Mouse (Mus musculus): ENCODE data around the gene Cdkl2.

DNA sequence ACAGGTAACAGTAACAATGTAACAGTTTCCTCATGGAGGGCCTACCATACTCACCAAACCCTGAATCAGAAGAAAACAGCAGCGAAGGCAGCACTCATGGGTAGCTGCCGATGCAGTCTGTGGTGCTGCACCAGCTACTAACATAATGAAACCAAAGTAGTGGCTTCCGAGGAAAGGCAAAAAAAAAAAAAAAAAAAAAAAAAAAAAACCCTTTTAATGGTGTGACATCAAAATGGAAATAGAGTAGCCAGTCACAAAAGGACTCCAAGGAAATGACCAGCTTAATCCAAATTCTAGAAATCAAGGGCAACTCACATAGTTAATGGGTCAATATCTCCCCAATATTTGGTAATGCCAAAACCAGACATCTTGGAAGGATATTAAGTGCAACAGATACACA, 6.7 kb upstream of the Cdkl2 start:
- TF ChIP-seq ZC3H11A (IDR thresholded peaks at IDR 0.05; ENCODE audit: low read depth, low read length): no peak
- TF ChIP-seq POLR2A (IDR thresholded peaks at IDR 0.05; ENCODE audit: low read depth, low read length): no peak
- TF ChIP-seq MEF2A (IDR thresholded peaks at IDR 0.05; ENCODE audit: borderline replicate concordance, low read depth, low read length): no peak
- TF ChIP-seq EP300 (IDR thresholded peaks at IDR 0.05; ENCODE audit: low read length): no peak
- TF ChIP-seq MAFK (IDR thresholded peaks at IDR 0.05; ENCODE audit: insufficient replicate concordance, low read length): no peak
- no peak for TF ChIP-seq E2F4 (IDR thresholded peaks at IDR 0.05; ENCODE audit: insufficient replicate concordance, low read depth, low read length)
- TF ChIP-seq SIN3A (IDR thresholded peaks at IDR 0.05; ENCODE audit: low read length): no peak
- no peak for TF ChIP-seq NELFE (IDR thresholded peaks at IDR 0.05; ENCODE audit: low read depth, low read length)
- TF ChIP-seq USF2 (conservative IDR thresholded peaks at IDR 0.05; ENCODE audit: low read depth, low read length): no peak
- TF ChIP-seq CTCF (conservative IDR thresholded peaks at IDR 0.05 in 1 of 2, IDR thresholded peaks at IDR 0.05 in 1 of 2; ENCODE audit: low read depth in 2 of 2, low read length in 2 of 2): no peak
- no peak for TF ChIP-seq MAX (IDR thresholded peaks at IDR 0.05; ENCODE audit: low read length)
